Mouse (Mus musculus): ENCODE results near the gene Ankdd1a.

Ankdd1a gene

GRCm38 (mm10) chr9:65542111-65542524 is 22.1 kb upstream of the Ankdd1a start:
- DNase-seq (ENCODE audit: low spot score): no peak

GRCm38 (mm10) chr9:65541126-65542068 is 21.4 kb upstream of the Ankdd1a start:
- peak; percentile 50 for DNase-seq (ENCODE audit: low spot score)

- no peak for DNase-seq (ENCODE audit: low spot score)
These were observed 19.7 kb upstream of the Ankdd1a start for GRCm38 (mm10) chr9:65539697-65540096.

- no peak for DNase-seq (ENCODE audit: low spot score)
These were observed 18.1 kb upstream of the Ankdd1a start for GRCm38 (mm10) chr9:65537901-65538630.

- DNase-seq (ENCODE audit: low spot score): no peak
These were observed 16.5 kb upstream of the Ankdd1a start for GRCm38 (mm10) chr9:65536491-65536890.

- DNase-seq (ENCODE audit: low spot score): no peak
These were observed 15.9 kb upstream of the Ankdd1a start for GRCm38 (mm10) chr9:65535789-65536469.

GRCm38 (mm10) chr9:65535191-65535722 is 15.3 kb upstream of the Ankdd1a start:
- DNase-seq (ENCODE audit: low spot score): no peak

GRCm38 (mm10) chr9:65534111-65534510 is 14.1 kb upstream of the Ankdd1a start:
- no peak for DNase-seq (ENCODE audit: low spot score)

GRCm38 (mm10) chr9:65532986-65533385 is 13.0 kb upstream of the Ankdd1a start:
- DNase-seq (ENCODE audit: low spot score): no peak

- DNase-seq (ENCODE audit: low spot score): no peak
These were observed 11.3 kb upstream of the Ankdd1a start for GRCm38 (mm10) chr9:65531283-65531682.

- no peak for DNase-seq (ENCODE audit: low spot score)
These were observed 9.7 kb upstream of the Ankdd1a start for GRCm38 (mm10) chr9:65529659-65530058.

GRCm38 (mm10) chr9:65528417-65529038 is 8.5 kb upstream of the Ankdd1a start:
- DNase-seq (ENCODE audit: low spot score): no peak

- no peak for DNase-seq (ENCODE audit: low spot score)
These were observed 5.6 kb upstream of the Ankdd1a start for GRCm38 (mm10) chr9:65525445-65526195.

GRCm38 (mm10) chr9:65523611-65524364 is 3.8 kb upstream of the Ankdd1a start:
- DNase-seq (ENCODE audit: low spot score): peak; percentile 68

- DNase-seq (ENCODE audit: low spot score): no peak
These were observed 498 bp upstream of the Ankdd1a start for GRCm38 (mm10) chr9:65520505-65520876.

GRCm38 (mm10) chr9:65514851-65515261 is 5.1 kb downstream of the Ankdd1a start:
- no peak for DNase-seq (ENCODE audit: low spot score)

GRCm38 (mm10) chr9:65514431-65514830 is 5.6 kb downstream of the Ankdd1a start:
- DNase-seq (ENCODE audit: low spot score): no peak

GRCm38 (mm10) chr9:65512520-65512919 is 7.5 kb downstream of the Ankdd1a start:
- no peak for DNase-seq (ENCODE audit: low spot score)

- no peak for DNase-seq (ENCODE audit: low spot score)
These were observed 11.5 kb downstream of the Ankdd1a start for GRCm38 (mm10) chr9:65508449-65508848.
